Mouse (Mus musculus): ENCODE measurements around the gene Nsl1. TPM values are rescaled to one million over a fixed set of nuclear protein-coding genes. Genes with fewer than 3 reads are reported as not detected.

Gene Nsl1
- polyA plus RNA-seq, 1 experiment: 29.4 TPM

DNA sequence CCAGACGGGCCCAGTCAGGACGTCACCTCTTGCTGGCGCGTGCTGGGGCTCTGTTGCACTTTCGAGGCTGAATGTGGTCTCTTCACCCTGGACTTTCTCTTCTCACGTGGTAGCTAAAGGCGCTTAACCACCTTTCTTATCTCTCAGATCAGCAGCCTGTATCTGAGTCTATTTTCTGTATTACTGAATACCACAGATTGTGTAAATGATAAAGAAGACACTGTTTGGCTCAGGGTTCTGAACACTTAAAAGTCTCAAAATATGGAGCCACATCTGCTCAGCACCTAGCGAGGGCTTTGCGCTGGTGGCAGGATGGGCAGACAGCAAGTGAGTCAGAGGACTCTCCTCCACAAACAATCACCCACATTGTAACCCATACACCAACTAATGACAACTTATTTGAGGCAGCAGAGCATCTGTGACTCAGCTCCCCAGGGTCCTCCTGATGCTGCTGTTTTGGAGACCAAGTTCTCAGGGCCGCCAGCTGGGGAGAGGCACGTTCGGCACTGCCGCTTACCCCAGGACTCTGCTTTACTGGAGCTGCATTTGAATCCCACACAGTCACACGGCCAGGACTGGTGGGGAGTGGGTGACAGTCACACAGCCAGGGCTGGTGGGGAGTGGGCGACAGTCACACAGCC is 40.0 kb downstream of the Nsl1 start:
- no peak for TF ChIP-seq GATA1 (IDR thresholded peaks at IDR 0.05; ENCODE audit: low read length)

DNA sequence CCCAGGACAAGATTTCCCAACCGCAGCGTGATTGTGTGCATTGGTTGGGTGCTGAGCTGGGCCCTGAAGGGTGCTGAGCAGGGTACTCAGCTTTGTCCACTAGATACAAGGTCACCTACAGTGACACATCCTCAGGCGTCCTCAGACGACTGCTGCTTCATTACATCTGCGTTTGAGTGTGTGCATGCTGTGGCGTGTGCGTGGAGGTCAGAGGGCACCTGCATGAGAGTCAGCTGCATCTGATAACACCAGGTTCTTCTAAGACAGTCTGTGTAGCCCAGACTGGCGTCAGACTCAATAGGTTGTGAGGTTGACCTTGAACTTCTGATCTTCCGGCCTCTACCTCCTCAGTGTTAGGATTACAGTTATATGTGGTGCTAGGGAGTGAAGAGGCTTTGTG is 42.4 kb downstream of the Nsl1 start:
- TF ChIP-seq GATA1 (IDR thresholded peaks at IDR 0.05; ENCODE audit: low read length): no peak

DNA sequence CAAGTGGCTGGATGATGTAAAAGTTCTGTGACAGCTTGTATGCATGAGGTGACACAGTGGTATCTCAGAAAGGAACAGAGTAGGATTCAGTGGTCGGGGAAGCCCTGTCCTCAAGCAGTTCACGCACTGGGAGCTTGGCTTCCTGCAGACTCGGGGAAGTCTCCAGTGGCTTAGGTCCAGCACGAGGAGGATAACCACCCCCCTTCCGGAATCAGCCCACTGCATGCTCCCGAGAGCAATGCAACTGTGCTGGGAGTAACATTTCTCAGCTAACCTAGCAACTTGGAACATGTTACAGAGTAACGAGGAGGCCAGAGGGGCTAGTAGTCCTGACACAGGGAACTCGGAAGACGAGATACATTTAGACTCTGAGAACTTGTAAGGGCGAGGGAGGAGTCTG is 44.5 kb downstream of the Nsl1 start:
- no peak for TF ChIP-seq GATA1 (IDR thresholded peaks at IDR 0.05; ENCODE audit: low read length)

DNA sequence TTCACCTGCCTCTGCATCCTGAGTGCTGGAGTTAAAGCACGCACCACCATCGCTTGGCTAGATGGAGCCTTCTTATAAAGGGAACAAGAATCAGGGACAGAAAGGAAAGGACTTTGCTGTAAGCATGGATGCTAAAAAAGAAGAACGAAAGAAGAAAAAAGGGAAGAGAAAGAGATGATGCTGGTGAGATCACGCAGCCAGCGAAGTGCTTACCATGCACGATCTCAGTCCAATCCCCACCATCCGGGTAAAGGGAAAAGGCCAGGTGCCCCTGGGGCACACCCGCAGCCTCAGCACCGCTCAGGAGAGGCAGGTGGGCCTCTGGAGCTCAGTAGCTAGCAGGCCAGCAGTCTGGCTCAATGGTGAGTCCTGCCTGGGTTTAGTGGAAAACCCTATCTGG is 47.1 kb downstream of the Nsl1 start:
- TF ChIP-seq GATA1 (IDR thresholded peaks at IDR 0.05; ENCODE audit: low read length): no peak

DNA sequence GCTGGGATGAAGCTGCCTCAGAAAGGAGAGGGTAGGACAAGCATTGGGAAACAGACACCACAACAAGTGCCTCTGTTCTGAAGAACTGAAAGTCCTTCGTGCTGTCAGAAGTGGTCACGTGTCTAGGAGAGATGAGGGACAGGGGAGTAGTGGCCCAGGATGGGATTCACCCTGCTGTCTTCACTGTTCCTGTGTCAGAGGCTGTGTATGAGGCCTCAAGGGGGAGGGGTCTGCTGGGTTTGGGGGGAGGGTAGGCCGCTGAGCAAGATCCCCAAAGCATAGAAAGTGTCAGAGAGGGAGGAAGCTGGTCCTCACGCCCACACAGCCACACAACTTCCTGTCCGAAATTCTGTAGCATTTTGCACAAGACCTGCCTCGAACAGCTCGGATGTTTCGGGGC is 48.3 kb downstream of the Nsl1 start:
- TF ChIP-seq GATA1 (IDR thresholded peaks at IDR 0.05; ENCODE audit: low read length): no peak

DNA sequence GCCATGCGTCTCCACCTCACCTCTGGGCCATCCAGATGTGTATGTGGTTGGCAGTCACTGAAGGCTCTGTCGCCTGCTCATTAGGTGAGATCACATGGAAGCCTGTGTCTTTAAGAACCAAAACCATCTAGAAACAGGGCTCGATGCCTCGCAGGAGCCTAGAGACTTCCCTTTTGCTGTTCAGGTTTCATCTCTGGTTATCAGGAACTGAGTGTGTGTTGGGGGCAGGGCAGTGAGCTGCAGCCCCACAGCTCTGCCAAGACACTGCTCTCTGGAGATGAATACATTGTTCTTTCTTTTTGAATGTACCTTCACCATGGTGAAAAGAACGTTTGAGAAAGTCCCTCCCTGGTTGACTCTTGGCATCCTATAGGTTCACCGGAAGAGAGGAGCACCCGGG is 52.1 kb downstream of the Nsl1 start:
- TF ChIP-seq GATA1 (IDR thresholded peaks at IDR 0.05; ENCODE audit: low read length): no peak

DNA sequence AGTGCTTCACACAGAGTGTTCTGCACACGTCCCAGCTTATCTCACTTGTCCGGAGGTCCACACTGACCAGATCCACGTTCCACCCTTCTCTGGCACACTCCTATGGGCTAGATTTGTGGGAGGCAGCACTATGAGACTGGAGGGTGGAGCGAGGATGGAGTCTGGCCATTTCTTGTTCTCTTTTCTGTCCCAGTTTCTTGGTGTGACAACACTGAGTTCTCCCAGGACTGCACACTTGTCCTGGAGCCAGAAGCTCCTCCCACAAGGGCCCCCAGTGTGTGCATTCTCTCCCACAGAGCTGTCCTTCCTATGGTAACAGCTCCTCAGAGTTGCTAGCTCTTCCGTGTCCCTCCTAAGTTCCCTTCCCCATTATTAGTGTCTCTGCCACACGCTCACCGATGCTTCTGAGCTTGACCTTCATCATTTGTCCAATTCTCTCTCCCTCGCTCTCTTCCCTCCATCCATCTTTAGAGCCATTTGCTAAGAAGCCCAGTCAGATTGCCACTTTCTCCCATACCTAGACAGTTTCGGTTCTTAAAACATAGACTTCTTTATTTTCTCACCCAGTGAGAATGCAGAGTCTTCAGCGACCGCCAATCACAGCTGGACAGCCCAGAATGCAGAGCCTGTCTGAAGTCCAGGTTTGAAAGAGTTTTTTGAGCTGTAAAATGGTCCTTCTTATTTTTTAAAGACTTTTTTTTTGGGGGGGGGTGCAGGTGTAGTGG is 52.9 kb downstream of the Nsl1 start:
- no peak for TF ChIP-seq GATA1 (IDR thresholded peaks at IDR 0.05; ENCODE audit: low read length)

DNA sequence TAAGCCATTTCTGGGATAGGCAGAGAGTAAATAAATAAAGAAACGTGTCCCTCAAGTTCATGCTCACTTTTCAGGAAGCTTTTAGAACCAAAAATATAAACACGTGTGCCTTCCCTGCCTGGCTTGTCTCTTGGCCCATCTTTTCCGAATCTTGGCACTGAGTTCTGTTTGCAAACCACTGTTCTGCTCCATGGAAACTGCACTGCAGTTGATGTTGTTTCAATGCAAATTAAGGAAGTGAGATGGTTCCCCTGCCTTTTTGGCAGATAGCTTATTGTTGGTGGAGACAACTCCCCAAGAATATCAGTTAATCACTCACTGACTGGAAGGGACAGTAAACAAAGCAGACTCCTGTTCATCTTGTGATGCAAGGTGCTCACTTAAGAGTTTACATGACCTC is 59.9 kb downstream of the Nsl1 start:
- TF ChIP-seq GATA1 (IDR thresholded peaks at IDR 0.05; ENCODE audit: low read length): no peak

DNA sequence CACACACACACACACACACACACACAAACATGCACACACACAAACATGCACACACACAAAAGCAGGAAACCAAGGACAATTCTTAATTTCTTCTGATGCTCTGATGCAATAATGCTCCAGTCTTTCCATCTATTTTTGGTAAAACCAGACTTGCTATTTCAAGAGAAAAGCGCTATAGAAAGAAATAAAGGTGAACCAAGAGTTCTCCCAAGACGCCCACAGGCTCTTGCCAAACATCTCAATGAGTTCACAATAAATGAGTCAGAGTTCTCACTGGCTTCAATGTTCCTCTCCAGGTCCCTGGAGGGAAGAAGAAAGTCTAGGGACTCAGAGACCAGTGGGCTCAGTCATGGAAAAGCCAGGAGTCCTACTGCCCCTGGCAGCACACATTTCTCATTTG is 60.9 kb downstream of the Nsl1 start:
- no peak for TF ChIP-seq GATA1 (IDR thresholded peaks at IDR 0.05; ENCODE audit: low read length)

DNA sequence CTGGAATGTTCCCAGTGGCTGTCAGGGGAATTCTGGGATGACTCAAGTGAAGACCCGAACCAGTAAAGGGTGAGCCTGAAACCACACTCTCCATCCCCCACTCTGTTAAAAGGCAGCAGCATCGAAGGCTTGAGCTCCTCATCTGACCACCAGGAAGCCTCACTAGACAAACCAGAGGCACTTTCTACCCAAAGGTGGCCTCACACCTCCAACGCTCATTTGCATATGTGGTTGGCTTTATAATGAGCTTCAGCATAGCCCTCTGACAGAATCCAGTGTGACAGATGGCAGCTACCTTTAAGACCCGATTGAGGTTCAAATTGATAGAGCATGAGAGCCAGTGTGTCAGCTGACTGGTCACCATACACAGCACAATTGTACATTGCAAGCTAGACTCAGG is 61.5 kb downstream of the Nsl1 start:
- no peak for TF ChIP-seq GATA1 (IDR thresholded peaks at IDR 0.05; ENCODE audit: low read length)

DNA sequence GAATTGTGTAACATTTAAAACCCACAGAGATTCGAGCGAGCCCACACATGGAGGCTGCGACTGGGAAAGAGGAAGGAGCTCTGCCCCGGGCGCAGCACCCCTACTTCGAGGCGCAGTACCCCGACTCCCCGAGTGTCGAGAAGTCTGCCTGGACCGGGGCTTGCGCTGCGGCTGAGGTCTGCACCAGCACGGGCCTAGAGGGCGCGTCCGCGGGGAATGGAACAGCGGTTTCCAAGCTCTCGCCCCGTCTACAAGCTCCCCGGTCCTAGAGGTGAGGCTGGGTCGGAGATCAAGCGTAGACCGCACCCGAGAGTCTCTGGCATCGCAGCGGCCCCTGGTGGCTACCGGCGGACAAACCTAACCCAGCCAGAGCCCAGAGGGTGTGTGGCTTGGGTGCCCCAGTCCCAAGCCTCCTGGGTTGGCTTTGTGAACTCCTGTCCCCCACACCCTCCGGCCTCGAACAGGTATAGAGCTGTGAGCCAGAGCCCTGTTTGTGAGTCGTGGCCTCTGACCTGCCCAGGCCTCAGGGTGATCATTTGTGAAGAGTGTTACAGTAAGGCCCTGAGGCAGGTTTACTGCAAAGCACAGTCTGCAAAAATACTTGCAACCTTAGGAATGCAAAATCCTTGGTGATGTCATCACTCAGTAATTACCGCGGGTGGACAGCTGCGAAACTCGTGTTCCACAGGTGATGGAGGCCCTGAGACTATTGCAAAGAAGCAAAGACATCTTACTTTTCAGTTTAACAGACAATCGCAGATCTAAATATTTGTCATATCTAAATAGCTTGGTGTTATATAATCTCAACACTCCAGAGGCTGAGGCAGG is 63.2 kb downstream of the Nsl1 start:
- TF ChIP-seq GATA1 (IDR thresholded peaks at IDR 0.05; ENCODE audit: low read length): no peak

DNA sequence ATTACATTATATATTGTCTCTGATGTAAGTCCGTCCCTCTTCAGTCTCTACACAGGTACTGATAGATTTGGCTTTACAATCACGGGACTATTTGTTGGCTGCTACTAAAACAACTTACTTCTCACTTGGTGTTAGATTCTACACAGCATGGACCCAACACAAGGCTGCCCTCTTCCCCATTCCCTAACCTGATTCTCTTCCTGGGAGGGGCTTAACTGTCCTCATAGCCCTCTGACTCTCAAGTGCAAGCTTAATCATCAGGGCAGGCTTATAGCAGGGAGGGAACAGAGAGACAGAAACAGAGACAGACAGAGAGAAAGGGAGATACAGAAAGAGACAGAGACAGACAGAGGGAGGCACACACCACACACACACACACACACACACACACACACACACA is 68.9 kb downstream of the Nsl1 start:
- no peak for TF ChIP-seq GATA1 (IDR thresholded peaks at IDR 0.05; ENCODE audit: low read length)

DNA sequence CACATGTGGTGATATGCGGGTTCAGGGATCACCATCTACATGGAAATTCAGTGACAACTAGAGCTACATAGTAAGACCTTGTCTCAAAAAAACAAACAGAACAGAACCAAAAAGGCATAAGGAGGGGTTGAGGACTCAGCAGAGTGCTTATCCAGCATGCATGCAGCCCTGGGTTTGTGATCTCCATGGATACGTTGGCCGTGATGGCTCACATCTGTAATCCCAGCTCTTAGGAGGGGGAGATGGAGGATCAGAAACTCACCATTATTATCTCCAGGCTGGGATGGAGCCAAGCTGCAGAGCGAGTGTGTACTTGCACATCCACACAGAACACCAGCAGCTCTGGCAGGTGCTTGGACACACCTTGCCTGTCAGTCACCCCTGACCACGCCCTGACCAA is 69.4 kb downstream of the Nsl1 start:
- TF ChIP-seq GATA1 (IDR thresholded peaks at IDR 0.05; ENCODE audit: low read length): no peak

DNA sequence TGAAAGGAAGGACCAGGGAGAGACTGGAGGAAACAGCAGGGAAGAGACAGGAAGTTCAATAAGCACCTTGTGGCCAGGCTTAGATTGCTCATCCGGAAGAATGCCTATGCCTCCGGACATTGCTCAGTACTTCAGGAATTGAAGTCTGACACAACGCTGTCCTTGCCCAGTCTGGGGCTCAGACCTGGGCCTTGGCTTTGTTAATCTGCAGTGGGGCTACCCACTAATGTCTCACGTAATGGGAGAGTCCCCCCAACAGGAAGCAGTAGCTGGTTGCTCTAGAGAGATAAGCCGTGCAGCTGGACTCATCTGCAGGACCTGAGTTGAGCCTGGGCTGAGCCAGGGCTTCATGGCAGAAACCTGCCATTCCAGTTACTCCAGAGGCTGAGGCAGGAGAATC is 70.1 kb downstream of the Nsl1 start:
- TF ChIP-seq GATA1 (IDR thresholded peaks at IDR 0.05; ENCODE audit: low read length): peak; percentile 29

DNA sequence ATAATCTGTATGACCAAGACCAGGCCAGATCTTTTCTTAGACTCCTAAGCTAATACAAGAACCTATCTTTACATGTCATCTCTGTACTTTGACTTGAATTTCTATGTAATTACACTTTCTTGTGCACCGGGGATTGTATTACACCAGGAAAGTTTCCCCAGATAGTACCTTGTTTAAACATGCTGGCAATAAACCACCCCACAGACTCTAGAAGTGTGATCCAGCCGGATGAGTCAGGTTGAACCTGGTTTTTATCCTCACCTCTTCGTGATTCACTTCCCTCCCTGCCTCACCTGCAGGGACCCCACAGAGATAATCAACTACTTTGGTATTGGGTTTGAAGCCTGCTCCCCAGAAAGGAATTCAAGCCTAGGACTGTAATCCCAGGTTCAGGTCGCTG is 72.6 kb downstream of the Nsl1 start:
- no peak for TF ChIP-seq GATA1 (IDR thresholded peaks at IDR 0.05; ENCODE audit: low read length)

Other genes starting within 250 kb of the Nsl1 start
- gene Rps6kc1, start 151.2 kb upstream of the Nsl1 start, polyA plus RNA-seq (2012): 25.3 and 36.2 TPM in 2 replicates
- gene Angel2, start 137.9 kb upstream of the Nsl1 start, polyA plus RNA-seq (2012): 13.9 and 20.0 TPM in 2 replicates
- gene Vash2, start 83.7 kb upstream of the Nsl1 start, polyA plus RNA-seq (2012): not detected in 2 replicates
- gene Flvcr1, start 36.9 kb upstream of the Nsl1 start, polyA plus RNA-seq (2012): 16.7 and 23.0 TPM in 2 replicates
- not detected in 2 replicates for gene Spata45, start 26.4 kb upstream of the Nsl1 start, polyA plus RNA-seq (2012)
- gene Tatdn3, start 80 bp upstream of the Nsl1 start, polyA plus RNA-seq (2012): 0.84 and 0.93 TPM in 2 replicates
- 0.15 and 0.26 TPM in 2 replicates for gene Batf3, start 34.8 kb downstream of the Nsl1 start, polyA plus RNA-seq (2012)
- gene Fam71a, start 101.8 kb downstream of the Nsl1 start, polyA plus RNA-seq (2012): not detected in 2 replicates
- gene Atf3, start 155.0 kb downstream of the Nsl1 start, polyA plus RNA-seq (2012): 0.03 TPM in 1 of 2 replicates, not detected in the other